Mouse (Mus musculus) heart, embryonic 13.5 days (tissue): ENCODE measurements around the gene Tdp2. TPM values are rescaled to one million over a fixed set of nuclear protein-coding genes. Genes with fewer than 3 reads are reported as not detected.

Experiments
- ATAC-seq: fragments of 200-750 bp; cut with Nextera tagmentation; 2 replicates; pipeline ENCODE4 v1.8.0; 2017; ENCODE audit warnings: moderate TSS enrichment; ENCODE audit not compliant: insufficient number of reproducible peaks, low FRiP score, low TSS enrichment; ENCODE audit errors: extremely low read depth
- H3K27ac ChIP-seq: fragments of 300-500 bp; sonication (generic); replicated peaks from 2 replicates; pipeline ENCODE4 v1.5.1; 2015; ENCODE audit warnings: moderate library complexity, mild to moderate bottlenecking, inconsistent platforms
- H3K27me3 ChIP-seq: fragments of 300-500 bp; sonication (generic); replicated peaks from 2 replicates; pipeline ENCODE4 v1.6.1; 2015; ENCODE audit warnings: mild to moderate bottlenecking, inconsistent platforms
- H3K36me3 ChIP-seq: fragments of 300-500 bp; sonication (generic); 2 replicates; pipeline ENCODE4 v1.6.1; 2015; ENCODE audit warnings: mild to moderate bottlenecking, inconsistent platforms
- H3K4me1 ChIP-seq: fragments of 300-500 bp; sonication (generic); 2 replicates; pipeline ENCODE4 v1.6.1; 2015; ENCODE audit warnings: inconsistent platforms
- H3K4me2 ChIP-seq: fragments of 300-500 bp; sonication (generic); 2 replicates; pipeline ENCODE4 v1.6.1; 2015; ENCODE audit warnings: inconsistent platforms, mild to moderate bottlenecking, moderate library complexity
- H3K4me3 ChIP-seq: fragments of 300-500 bp; sonication (generic); 2 replicates; pipeline ENCODE4 v1.5.1; 2015; ENCODE audit warnings: moderate library complexity, mild to moderate bottlenecking, inconsistent platforms
- H3K9ac ChIP-seq: fragments of 300-500 bp; sonication (generic); 2 replicates; pipeline ENCODE4 v1.6.1; 2015; ENCODE audit warnings: inconsistent platforms, mild to moderate bottlenecking, moderate library complexity
- H3K9me3 ChIP-seq: fragments of 300-500 bp; sonication (generic); 2 replicates; pipeline ENCODE4 v1.6.1; 2016; ENCODE audit warnings: inconsistent platforms
- WGBS: fragments of 180-500 bp; shearing (Covaris S2); methylation state at CpG from one replicate; pipeline ENCODE4 v1.1.7; 2015; ENCODE audit warnings: mixed read lengths; 5-methylcytosine and 5-hydroxymethylcytosine counted together
- polyA plus RNA-seq: library from polyadenylated mRNA; unstranded; fragments of >200 nt; fragmentation: Nextera tagmentation; extraction: Ambion mirVana; gene quantifications from 2 replicates; pipeline ENCODE4 v1.2.1, GENCODE M21; 2015

The Tdp2 gene
- polyA plus RNA-seq, 1 experiment from 2014 or later: 30.4 TPM

DNA sequence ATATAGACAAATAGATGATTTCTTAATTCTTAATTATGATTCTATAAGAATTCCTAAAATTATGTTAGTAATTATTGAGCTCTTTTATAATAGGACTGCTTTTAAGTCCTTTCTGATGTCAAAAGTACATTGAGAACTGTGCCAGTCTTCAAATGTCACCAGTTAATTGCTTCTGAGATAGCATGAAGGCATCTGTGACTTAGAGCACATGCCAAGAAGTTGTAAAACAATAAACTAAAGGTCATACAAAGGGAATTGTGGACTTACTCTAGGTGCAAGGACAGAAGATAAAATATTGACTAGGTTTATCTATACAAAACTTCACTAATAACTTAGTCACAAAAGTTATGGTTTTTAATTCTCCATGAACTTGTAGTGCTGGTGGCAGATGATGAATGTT, 27.6 kb downstream of the Tdp2 start:
- Histone ChIP-seq H3K9me3 (no peaks in the 10 kb centered on the region), H3K4me1 (peaks cover 6% of the 10 kb centered on the region), H3K4me2 (no peak overlapping the region), H3K4me3 (no peak overlapping the region), H3K27me3 (no peaks in the 10 kb centered on the region), H3K27ac (no peak overlapping the region), H3K9ac (no peak overlapping the region), H3K36me3 (no peaks in the 10 kb centered on the region)
- no peak for ATAC-seq

DNA sequence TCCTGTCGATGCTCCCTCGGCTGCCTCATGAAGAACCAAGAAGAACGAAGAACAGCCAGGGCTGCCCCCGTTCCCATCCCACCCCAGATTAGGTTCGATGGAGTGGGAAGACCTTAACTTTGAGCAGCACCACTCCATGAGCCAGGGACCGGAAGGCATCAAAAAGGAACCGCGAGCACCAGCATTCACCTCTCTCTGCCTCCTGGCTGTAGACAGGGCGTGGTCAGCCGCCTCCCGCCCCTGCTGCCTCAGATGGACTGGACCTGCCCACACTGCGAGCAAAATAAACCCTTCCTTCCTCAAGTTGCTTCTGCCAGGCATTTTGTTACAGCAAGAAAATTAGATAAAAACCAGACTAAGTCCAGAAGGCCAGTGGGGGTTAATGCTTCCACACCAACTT, 29.6 kb downstream of the Tdp2 start:
- WGBS: 69% methylated on average over 12 of the region's 12 CpGs
- no peak overlapping the region for H3K27ac ChIP-seq
- peaks cover 6% of the 10 kb centered on the region for H3K4me1 ChIP-seq
- no peak overlapping the region for H3K4me3 ChIP-seq
- H3K9ac ChIP-seq: no peak overlapping the region
- no peak overlapping the region for H3K4me2 ChIP-seq
- ATAC-seq: no peak
- no peaks in the 10 kb centered on the region for H3K36me3 ChIP-seq
- H3K9me3 ChIP-seq: no peaks in the 10 kb centered on the region
- no peaks in the 10 kb centered on the region for H3K27me3 ChIP-seq

DNA sequence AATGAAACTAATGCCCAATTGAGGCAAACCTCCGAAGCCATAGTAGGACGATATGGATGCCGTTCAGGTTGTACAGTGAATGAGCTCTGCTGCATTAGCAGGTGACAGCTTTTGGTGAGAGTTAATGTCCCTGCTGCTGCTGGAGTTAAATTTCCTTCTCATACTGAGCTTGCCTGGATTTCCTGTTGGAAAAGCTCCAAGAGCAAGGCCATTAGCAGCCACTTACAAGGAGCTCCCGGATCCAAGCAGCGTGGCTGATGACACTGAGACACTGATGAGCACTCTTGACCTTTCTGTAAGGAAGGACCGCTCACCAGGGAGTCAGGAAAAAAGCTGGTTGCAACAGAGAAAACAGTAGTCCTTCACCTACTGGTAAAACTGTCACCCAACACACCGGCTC, 30.5 kb downstream of the Tdp2 start:
- Histone ChIP-seq H3K4me1 (peaks cover 6% of the 10 kb centered on the region), H3K27ac (no peak overlapping the region), H3K27me3 (no peaks in the 10 kb centered on the region), H3K4me3 (no peak overlapping the region), H3K9ac (no peak overlapping the region), H3K4me2 (no peak overlapping the region), H3K9me3 (no peaks in the 10 kb centered on the region), H3K36me3 (no peaks in the 10 kb centered on the region)
- WGBS: 58% methylated on average over 7 of the region's 7 CpGs
- no peak for ATAC-seq

DNA sequence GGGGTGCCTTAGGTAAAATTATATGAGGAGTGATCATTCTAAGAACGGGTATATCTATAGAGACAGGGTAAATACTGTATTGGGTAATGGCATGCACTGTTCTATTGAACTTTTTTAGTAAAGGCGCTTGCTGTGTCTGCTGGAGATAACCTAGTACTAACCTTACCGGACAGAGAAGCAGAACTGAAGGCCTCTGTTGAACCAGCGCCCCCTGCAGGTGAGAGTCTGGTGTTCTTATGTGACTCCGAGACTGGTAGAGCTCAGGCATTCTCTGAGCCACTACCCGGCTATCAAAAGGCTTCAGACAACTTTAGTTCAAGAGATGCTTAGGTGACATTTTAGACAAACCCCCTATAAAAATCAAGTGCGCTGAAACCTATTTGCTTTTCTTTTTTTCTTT, 31.0 kb downstream of the Tdp2 start:
- 58% methylated on average over 7 of the region's 7 CpGs for WGBS

DNA sequence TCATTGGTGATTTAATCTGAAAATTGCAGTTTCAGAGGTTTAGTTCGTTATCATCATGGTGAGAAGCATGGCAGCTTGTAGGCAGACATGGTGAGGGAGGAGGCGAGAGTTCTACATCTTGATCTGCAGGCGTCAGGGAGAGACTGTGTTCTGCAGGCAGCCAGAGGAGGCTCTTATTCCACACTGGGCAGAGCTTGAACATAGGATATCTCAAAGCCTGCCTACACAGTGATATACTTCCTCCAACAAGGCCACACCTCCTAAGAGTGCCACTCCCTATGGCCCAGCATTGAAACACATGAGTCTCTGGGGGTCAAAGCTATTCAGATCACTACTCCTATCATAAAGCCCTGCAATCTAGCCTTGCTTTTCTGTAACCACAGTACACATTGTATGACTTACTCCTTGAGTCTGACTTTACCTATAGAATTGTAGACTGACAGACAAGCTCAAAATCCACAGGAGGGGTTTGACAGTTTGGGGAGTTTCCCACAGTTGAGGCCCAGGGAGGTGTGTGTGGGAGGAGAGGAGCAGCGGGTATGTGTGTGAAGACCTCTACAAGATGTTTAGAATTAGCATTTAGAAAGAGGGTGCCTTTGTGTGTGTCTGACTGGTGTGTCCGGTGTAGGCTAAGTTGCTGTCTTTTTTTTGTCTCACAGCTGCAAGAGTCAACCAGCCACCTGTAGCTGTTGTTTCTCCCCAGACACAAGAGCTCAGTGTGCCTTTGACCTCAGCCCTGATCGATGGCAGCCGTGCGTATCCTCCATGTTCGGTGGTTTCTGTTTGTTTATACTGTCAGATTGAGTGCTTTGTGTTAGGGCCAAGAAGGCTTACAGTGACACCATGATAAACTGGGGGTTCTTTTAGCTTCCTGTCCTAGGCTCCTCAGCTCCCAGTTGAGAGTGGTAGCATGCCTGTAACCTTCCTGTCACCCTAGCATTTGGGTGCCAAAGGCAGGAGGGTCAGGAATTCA, 35.2 kb downstream of the Tdp2 start:
- peaks cover 4% of the 10 kb centered on the region for H3K4me1 ChIP-seq
- H3K9ac ChIP-seq: no peak overlapping the region
- H3K27me3 ChIP-seq: no peaks in the 10 kb centered on the region
- H3K4me2 ChIP-seq: no peak overlapping the region
- ATAC-seq: no peak
- WGBS: 62% methylated on average over 9 of the region's 9 CpGs
- H3K36me3 ChIP-seq: no peaks in the 10 kb centered on the region
- no peak overlapping the region for H3K4me3 ChIP-seq
- H3K9me3 ChIP-seq: no peaks in the 10 kb centered on the region
- no peak overlapping the region for H3K27ac ChIP-seq

More for the DNA sequence above, 31.0 kb downstream of the Tdp2 start:
- Histone ChIP-seq H3K36me3 (no peaks in the 10 kb centered on the region), H3K4me2 (no peak overlapping the region), H3K27me3 (no peaks in the 10 kb centered on the region), H3K27ac (no peak overlapping the region), H3K9me3 (no peaks in the 10 kb centered on the region), H3K9ac (no peak overlapping the region), H3K4me3 (no peak overlapping the region), H3K4me1 (peaks cover 4% of the 10 kb centered on the region)
- no peak for ATAC-seq

DNA sequence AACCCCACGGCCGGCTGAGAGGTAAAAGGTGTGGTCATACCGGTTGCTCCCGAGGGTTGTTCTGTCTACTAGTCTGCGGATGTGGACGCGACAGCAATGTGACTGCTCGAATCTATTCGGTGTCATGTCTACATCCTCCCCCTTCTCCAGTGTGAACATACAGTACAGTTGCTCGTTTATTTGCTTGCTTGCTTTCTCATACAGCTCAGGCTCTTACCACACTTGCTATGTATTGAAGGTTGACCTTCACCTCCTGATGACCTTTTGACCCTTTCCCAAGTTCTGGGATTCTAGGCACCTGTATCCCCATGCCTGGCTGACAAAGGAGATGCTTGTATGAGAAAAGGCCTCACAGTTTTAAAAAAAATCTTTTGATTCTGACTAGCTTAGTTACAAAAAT, 36.3 kb downstream of the Tdp2 start:
- ATAC-seq: no peak

DNA sequence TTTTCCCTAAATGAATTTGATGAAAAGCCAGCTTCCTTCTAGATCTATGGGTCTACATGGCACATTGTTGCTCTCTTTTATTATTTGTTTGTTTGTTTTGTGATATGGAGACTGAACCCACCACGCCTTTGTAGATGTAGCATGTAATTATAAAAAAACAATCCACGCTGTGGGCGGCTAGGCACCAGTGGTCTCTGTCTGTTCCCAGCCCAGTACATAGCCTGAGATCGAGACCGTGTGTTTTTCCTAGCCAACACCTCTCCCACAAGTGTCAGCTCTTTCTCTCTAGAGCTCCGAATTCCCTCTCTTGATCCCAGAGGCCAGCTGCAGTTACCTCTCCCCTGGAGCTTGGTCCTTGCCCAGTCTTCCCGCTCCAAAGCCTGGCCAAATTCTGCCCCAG, 36.8 kb downstream of the Tdp2 start:
- H3K4me3 ChIP-seq: no peak overlapping the region
- H3K9ac ChIP-seq: no peak overlapping the region
- no peaks in the 10 kb centered on the region for H3K9me3 ChIP-seq
- no peak overlapping the region for H3K4me2 ChIP-seq
- H3K27me3 ChIP-seq: no peaks in the 10 kb centered on the region
- no peak overlapping the region for H3K27ac ChIP-seq
- ATAC-seq: no peak
- WGBS: 78% methylated on average over 7 of the region's 7 CpGs
- no peaks in the 10 kb centered on the region for H3K4me1 ChIP-seq
- no peaks in the 10 kb centered on the region for H3K36me3 ChIP-seq

More for the DNA sequence above, 36.3 kb downstream of the Tdp2 start:
- H3K27me3 ChIP-seq: no peaks in the 10 kb centered on the region
- no peaks in the 10 kb centered on the region for H3K9me3 ChIP-seq
- no peak overlapping the region for H3K9ac ChIP-seq
- 84% methylated on average over 10 of the region's 10 CpGs for WGBS
- no peak overlapping the region for H3K4me2 ChIP-seq
- H3K4me3 ChIP-seq: no peak overlapping the region
- no peaks in the 10 kb centered on the region for H3K4me1 ChIP-seq
- no peaks in the 10 kb centered on the region for H3K36me3 ChIP-seq
- H3K27ac ChIP-seq: no peak overlapping the region

DNA sequence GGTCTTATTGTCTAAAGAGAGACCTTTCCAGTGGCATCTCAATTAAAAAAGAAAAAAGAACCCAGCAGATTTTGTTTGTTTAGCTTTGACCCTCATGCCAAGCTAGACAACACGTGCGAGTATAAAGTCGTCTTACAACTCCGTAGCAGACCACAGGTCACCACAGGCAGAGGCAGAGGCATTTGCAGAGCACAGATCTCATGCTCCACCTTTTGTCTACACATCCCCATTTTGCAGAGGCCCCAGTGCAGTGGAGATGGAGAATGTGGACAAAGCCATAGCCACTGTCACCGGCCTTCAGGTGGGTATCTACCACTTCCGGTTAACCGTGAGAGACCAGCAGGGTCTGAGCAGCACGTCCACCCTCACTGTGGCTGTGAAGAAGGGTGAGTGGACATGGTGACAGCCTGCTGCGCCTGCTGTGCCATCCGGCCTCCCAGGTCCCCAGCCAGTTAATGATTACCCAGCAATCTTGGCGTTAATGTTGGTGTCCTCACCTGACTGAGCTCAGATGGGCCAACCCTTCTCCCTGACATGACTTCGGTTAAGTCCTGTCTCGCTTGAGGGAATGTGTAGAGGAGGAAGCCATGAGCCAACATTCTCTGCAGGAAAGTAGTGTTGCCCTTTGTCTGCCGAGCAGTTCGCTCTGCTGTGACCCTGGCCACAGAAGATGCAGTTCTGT, 48.0 kb downstream of the Tdp2 start:
- no peak overlapping the region for H3K4me3 ChIP-seq
- H3K36me3 ChIP-seq: no peaks in the 10 kb centered on the region
- no peaks in the 10 kb centered on the region for H3K27me3 ChIP-seq
- H3K9me3 ChIP-seq: peaks cover 4% of the 10 kb centered on the region; the same call in 1 of the 2 replicates
- H3K4me1 ChIP-seq: no peaks in the 10 kb centered on the region
- no peak for ATAC-seq
- WGBS: 84% methylated on average over 15 of the region's 15 CpGs
- no peak overlapping the region for H3K9ac ChIP-seq
- no peak overlapping the region for H3K4me2 ChIP-seq
- H3K27ac ChIP-seq: no peak overlapping the region

DNA sequence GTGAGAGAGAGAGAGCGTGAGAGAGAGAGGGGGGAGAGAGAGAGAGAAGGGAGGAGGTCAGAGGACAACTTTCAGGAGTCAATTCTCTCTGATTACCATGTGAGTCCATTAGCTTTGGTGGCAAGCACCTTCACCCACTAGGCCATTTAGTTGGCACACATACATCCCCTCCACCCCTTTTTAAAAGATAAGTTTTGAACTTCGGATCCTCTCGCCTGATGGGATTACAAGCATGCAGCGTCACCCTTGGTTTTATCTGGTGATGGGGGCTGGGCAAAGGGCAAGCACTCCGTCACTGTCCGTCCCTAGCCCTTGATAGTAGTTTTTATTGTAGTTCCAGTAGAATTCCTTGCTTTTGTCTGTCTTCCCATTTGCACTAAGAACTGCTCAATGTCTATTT, 48.7 kb downstream of the Tdp2 start:
- Histone ChIP-seq H3K9me3 (peaks cover 6% of the 10 kb centered on the region; the same call in 1 of the 2 replicates), H3K36me3 (no peaks in the 10 kb centered on the region), H3K4me3 (no peak overlapping the region), H3K4me1 (no peaks in the 10 kb centered on the region), H3K27ac (no peak overlapping the region), H3K27me3 (no peaks in the 10 kb centered on the region), H3K9ac (no peak overlapping the region), H3K4me2 (no peak overlapping the region)
- no peak for ATAC-seq
- WGBS: 62% methylated on average over 6 of the region's 6 CpGs

DNA sequence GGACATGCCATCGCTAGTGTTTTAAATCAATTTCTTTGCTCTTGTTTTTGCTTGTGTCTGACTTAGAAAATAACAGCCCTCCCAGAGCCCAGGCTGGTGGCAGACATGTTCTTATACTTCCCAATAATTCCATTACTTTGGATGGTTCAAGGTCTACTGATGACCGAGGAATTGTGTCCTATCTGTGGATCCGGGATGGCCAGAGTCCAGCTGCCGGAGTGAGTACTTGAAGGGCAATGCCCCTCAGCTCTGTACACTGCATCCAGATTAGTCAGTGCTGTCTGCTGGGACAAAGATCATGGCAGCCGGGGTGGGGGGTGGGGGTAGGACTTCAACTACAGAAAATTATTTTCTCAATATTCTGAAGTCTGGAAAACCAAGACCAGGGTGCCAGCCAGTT, 49.2 kb downstream of the Tdp2 start:
- ATAC-seq: no peak
- WGBS: 85% methylated on average over 5 of the region's 5 CpGs

DNA sequence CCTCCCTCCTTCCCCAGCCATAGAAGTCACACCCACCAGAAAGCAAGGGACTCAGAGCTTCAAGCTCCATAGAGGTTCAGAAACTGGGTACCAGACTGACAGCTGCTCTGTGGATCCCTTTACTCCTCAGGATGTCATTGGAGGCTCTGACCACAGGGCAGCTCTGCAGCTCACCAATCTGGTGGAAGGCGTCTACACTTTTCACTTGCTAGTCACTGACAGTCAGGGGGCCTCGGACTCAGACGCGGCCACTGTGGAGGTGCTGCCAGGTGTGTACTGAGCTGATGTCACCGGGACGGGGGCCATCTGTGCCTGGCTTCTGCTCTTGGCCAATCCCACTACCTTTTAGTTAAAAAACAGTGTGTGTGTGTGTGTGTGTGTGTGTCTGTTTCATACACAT, 50.9 kb downstream of the Tdp2 start:
- no peak overlapping the region for H3K9ac ChIP-seq
- 84% methylated on average over 6 of the region's 6 CpGs for WGBS
- H3K27ac ChIP-seq: no peak overlapping the region
- H3K27me3 ChIP-seq: no peaks in the 10 kb centered on the region
- no peaks in the 10 kb centered on the region for H3K4me1 ChIP-seq
- no peak overlapping the region for H3K4me3 ChIP-seq
- peaks cover 6% of the 10 kb centered on the region; the same call in 1 of the 2 replicates for H3K9me3 ChIP-seq
- ATAC-seq: no peak
- H3K4me2 ChIP-seq: no peak overlapping the region
- H3K36me3 ChIP-seq: no peaks in the 10 kb centered on the region

More for the DNA sequence above, 49.2 kb downstream of the Tdp2 start:
- Histone ChIP-seq H3K9ac (no peak overlapping the region), H3K9me3 (peaks cover 6% of the 10 kb centered on the region; the same call in 1 of the 2 replicates), H3K27me3 (no peaks in the 10 kb centered on the region), H3K27ac (no peak overlapping the region), H3K4me2 (no peak overlapping the region), H3K36me3 (no peaks in the 10 kb centered on the region), H3K4me3 (no peak overlapping the region), H3K4me1 (no peaks in the 10 kb centered on the region)
